Mouse (Mus musculus): ENCODE data around the gene Tmem233.

- peak; percentile 92; the same call in 1 of the 2 replicates for TF ChIP-seq CTCF (IDR thresholded peaks at IDR 0.05; ENCODE audit: extremely low read depth, insufficient read length, insufficient replicate concordance, low read depth, low read length)
- TF ChIP-seq POLR2A (IDR thresholded peaks at IDR 0.05; ENCODE audit: low read depth, low read length) = no peak
These were observed 33.5 kb upstream of the Tmem233 start for GRCm38 (mm10) chr5:116116567-116116966.

All from small intestine, adult 2 months (tissue).